Mouse (Mus musculus): ENCODE measurements at regions not wholly inside any gene's neighbourhood (a gene's known extent, or its start where the extent isn't known, plus 50 kb on each side); places are given as distances from the start of the nearest gene placed in this dataset.

DNA sequence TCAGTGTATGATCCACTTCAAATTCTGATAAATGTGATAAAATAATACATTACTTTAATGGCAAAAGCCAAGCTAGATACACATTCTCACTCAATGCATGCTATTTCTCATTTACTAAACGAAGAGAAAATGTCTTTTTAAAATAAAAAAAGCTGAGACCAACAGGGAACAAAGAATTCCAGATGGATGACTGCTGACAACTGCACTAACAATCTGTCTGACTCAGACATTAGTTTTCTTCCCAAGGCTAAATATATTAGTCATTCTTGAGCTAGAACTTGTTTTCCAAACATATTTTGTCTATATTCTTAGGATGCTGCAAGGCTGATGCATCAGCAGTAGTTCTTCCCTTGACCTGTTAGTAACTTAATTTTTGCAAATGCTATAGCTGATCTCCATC lies 1008.2 kb downstream of the Sis start:
- intact Hi-C loops (cut with DNase I): no loop called here
- DNase-seq (ENCODE audit: low spot score in 2 of 2): peak in 1 of 2 experiments; percentile 2

DNA sequence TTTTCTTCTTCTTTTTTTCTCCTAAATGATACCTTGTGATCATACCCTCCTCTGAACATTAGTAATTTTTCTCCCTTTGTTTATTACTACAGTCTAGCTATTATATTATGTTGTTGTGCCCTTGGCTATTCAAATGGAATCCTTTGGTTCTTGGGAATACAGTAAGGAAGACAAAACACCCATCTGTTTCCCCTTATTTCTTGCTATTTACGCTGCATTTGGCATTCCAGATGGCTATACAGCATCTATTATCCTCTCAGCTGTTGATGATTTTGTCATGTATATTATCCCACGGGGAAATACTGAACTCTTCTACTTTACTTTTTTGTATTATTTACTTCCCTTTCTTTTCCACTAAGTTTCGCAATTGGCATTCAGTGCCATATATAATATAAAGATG lies 1047.8 kb downstream of the Sis start:
- intact Hi-C loops (cut with DNase I): no loop called here
- no peak for DNase-seq (ENCODE audit: low spot score in 2 of 2)

DNA sequence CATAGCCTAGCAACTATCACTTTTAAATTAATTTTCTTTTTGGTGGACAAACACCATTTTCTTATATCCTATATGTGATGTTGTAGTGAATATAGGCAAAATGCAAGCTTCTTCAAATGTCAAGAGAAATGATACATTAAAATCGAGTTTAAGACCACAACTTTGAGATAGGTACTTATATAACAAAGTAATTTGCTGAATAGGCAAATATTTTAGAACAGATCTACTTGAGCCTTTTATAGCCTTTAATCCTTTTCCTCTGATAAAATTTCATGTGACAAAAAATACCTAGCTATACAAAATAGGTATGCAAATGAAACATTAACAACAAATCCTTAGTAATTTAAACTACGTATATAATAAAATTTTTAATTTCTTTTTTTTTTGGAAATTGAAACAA lies 1053.9 kb downstream of the Sis start:
- DNase-seq (ENCODE audit: low spot score in 2 of 2): no peak
- intact Hi-C loops (cut with DNase I): no loop called here

DNA sequence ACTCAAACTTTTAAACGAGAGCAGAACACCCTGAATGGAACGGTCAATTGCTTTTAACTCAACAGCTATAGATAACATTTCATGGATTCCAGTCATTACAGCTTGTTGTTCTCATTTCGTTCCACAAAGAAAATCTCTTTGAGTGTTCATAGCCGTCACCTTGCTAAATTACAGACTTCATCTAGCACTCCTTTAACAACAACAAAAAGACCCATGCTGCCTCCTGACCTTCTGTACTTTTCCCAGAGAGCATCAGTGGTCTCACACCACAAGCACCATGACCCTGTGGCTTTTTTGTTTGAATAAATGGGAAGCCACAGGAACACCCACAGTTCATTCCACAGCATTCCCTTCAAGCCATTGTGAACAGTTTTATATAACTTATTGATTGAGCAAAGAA lies 1058.4 kb downstream of the Sis start:
- no peak for DNase-seq (ENCODE audit: low spot score in 2 of 2)
- intact Hi-C loops (cut with DNase I): no loop called here

DNA sequence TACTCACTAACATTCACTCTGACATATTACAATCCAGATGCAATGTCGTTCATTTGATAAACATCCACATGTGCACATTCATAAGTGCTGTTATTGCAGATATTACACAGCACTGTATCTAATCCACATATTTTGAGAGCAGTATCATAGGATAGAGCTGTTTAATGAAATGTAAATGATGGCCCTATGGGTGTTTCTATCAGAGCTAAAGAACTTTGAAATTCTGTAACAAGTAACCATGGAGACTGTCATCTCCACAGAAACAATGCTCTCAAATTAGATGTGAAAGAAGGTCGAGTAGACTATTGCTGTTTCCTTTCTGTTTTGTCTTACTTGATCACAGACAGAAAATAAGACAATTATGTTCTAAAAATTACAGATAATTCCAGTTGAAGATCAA lies 1103.0 kb downstream of the Sis start:
- peak in 1 of 2 experiments; percentile 0 for DNase-seq (ENCODE audit: low spot score in 2 of 2)
- intact Hi-C loops (cut with DNase I): no loop called here

DNA sequence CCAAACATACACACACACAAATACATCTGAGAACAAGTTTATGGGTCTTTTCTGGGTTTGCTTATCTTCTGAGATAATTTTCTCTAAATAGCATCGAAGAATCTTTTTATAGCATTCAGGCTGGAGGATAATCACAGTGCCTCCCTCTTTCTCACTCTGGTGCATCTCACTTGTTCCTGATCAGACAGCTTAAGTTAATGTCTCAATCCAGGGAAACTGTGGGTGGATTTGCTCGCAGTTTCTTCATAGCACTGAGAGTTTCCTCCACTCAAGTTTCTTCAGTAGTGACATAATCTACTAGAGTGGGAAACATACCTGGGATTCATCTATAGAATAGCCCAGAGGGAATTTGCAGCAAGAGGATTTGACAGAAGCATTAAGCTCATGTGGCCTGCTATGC lies 1131.6 kb downstream of the Sis start:
- intact Hi-C loops (cut with DNase I): no loop called here
- peak; percentile 4 to 12 for DNase-seq (ENCODE audit: low spot score in 2 of 2)

Measured in left cerebral cortex, postnatal 14 days (tissue).